Mouse (Mus musculus): ENCODE data around the gene Erc2. TPM values are rescaled to one million over a fixed set of nuclear protein-coding genes. Genes with fewer than 3 reads are reported as not detected.

Erc2 gene
- polyA plus RNA-seq, 1 experiment = 0.90 TPM

DNA sequence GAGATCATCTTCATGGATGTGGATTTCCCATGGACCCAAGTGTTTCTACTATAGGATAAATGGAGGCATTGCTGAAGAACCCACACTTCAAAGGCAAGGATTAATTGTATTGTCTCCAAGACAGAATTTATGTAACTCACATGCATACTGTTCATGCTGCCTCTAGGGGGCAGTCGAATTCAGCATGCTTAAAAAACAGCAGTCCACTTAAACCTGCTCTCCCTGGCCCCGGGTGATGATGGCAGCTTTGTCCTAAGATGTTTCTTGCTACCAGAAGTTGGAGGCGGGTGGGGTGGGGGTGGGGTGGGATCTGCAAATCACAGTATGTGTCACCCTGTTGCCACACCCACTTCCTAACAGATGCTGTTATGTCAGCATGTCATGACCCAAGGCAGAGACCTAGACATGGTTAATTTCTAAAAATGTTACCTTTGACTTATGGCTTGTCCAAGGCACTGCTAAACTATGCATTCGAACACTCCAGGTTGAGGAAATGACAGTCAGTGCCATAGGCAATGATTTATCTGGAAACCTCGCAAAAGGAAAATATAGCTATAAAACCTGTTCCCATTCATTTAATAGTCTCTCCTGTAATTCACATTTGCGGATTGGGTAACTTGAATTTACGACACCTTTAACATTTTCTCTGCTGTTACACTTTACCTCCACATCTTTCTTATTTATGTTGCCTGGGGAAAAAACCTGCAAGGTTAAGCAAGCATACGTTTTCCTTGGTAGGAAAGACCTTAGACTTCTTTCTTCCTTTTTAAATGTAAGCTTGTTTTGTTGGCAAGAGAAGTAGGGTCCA is 467.6 kb downstream of the Erc2 start:
- Histone ChIP-seq H3K4me3 (ENCODE audit: insufficient read depth, poor library complexity, severe bottlenecking) (no peak overlapping the region), H3ac (ENCODE audit: control insufficient read depth, insufficient read length, low read depth) (no peak overlapping the region), H3K79me3 (ENCODE audit: low read depth) (no peaks in the 10 kb centered on the region), H3K79me2 (ENCODE audit: control insufficient read depth, insufficient read depth) (no peaks in the 10 kb centered on the region), H3K36me3 (ENCODE audit: control insufficient read depth, insufficient read depth) (no peaks in the 10 kb centered on the region), H3K27me3 (ENCODE audit: control insufficient read depth, insufficient read depth, insufficient read length) (no peaks in the 10 kb centered on the region)
- TF ChIP-seq MYOD1 (IDR thresholded peaks at IDR 0.05; ENCODE audit: control insufficient read depth, insufficient read length, low read depth) (no peak), USF1 (IDR thresholded peaks at IDR 0.05; ENCODE audit: low read depth) (no peak), CTCF (IDR thresholded peaks at IDR 0.05; ENCODE audit: control insufficient read depth, insufficient read depth, insufficient read length) (no peak), CEBPB (IDR thresholded peaks at IDR 0.05; ENCODE audit: low read depth) (no peak), MAX (IDR thresholded peaks at IDR 0.05) (no peak), MYOG (IDR thresholded peaks at IDR 0.05; ENCODE audit: control insufficient read depth, extremely low read depth, insufficient read length) (no peak)

DNA sequence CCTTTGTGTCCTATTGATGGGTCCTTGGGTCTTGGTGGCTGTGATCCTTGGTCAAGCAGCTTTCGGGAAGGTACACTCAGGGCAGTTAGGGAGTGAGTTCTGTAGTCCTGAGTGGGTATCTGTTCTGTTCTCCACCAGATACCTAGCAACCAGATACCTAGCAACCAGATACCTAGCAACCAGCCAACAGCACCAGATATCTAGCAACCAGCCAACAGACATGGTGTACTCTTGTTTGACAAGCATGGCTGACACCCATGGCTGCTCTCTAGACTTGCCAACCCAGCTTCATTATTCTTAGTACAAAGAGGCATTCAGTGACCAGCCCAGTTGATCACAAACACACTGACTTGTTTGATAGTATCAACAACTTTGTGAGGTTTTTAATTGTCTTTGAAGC is 469.1 kb downstream of the Erc2 start:
- H3K79me2 ChIP-seq (ENCODE audit: control insufficient read depth, insufficient read depth) = no peaks in the 10 kb centered on the region
- H3K4me3 ChIP-seq (ENCODE audit: insufficient read depth, poor library complexity, severe bottlenecking) = no peak overlapping the region
- no peaks in the 10 kb centered on the region for H3K79me3 ChIP-seq (ENCODE audit: low read depth)
- no peak for TF ChIP-seq CTCF (IDR thresholded peaks at IDR 0.05; ENCODE audit: control insufficient read depth, insufficient read depth, insufficient read length)
- TF ChIP-seq MYOD1 (IDR thresholded peaks at IDR 0.05; ENCODE audit: control insufficient read depth, insufficient read length, low read depth) = no peak
- TF ChIP-seq CEBPB (IDR thresholded peaks at IDR 0.05; ENCODE audit: low read depth) = no peak
- no peak for TF ChIP-seq MYOG (IDR thresholded peaks at IDR 0.05; ENCODE audit: control insufficient read depth, extremely low read depth, insufficient read length)
- no peak for TF ChIP-seq MAX (IDR thresholded peaks at IDR 0.05)
- H3K27me3 ChIP-seq (ENCODE audit: control insufficient read depth, insufficient read depth, insufficient read length) = no peaks in the 10 kb centered on the region
- H3ac ChIP-seq (ENCODE audit: control insufficient read depth, insufficient read length, low read depth) = no peak overlapping the region
- H3K36me3 ChIP-seq (ENCODE audit: control insufficient read depth, insufficient read depth) = no peaks in the 10 kb centered on the region

- H3K27me3 ChIP-seq (ENCODE audit: control insufficient read depth, insufficient read depth, insufficient read length) = no peaks in the 10 kb centered on the region
- H3K4me3 ChIP-seq (ENCODE audit: insufficient read depth, poor library complexity, severe bottlenecking) = no peak overlapping the region
- H3K79me2 ChIP-seq (ENCODE audit: control insufficient read depth, insufficient read depth) = no peaks in the 10 kb centered on the region
- no peaks in the 10 kb centered on the region for H3K79me3 ChIP-seq (ENCODE audit: low read depth)
- TF ChIP-seq USF1 (IDR thresholded peaks at IDR 0.05; ENCODE audit: low read depth) (no peak), MYOG (IDR thresholded peaks at IDR 0.05; ENCODE audit: control insufficient read depth, extremely low read depth, insufficient read length) (no peak), CTCF (IDR thresholded peaks at IDR 0.05; ENCODE audit: control insufficient read depth, insufficient read depth, insufficient read length) (no peak), MAX (IDR thresholded peaks at IDR 0.05) (no peak), MYOD1 (IDR thresholded peaks at IDR 0.05; ENCODE audit: control insufficient read depth, insufficient read length, low read depth) (no peak), CEBPB (IDR thresholded peaks at IDR 0.05; ENCODE audit: low read depth) (no peak), FOSL1 (IDR thresholded peaks at IDR 0.05; ENCODE audit: insufficient read depth, low read length, poor library complexity, severe bottlenecking) (no peak)
- no peaks in the 10 kb centered on the region for H3K36me3 ChIP-seq (ENCODE audit: control insufficient read depth, insufficient read depth)
- no peak overlapping the region for H3ac ChIP-seq (ENCODE audit: control insufficient read depth, insufficient read length, low read depth)
Observed at GRCm38 (mm10) chr14:28093214-28093613, 471.0 kb downstream of the Erc2 start.

DNA sequence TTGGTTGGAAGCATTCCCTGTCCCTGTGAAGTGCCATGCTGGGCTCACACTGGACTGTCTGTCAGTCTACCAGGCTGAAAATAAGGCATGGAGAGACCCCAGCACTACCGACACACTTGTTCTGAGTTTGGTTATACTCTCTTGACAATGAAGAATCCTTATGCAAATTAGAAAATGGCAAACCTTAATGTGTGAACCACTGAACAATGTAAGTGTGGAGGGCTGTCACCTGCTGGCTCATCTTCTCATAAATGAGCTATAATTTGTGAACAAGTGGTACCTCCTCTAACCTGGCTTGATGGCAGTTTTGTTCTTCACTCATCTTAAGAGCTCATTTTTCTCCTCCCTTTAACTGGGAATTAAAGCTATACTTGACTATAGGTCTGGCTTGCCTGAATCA is 471.7 kb downstream of the Erc2 start:
- no peak for TF ChIP-seq MYOG (IDR thresholded peaks at IDR 0.05; ENCODE audit: control insufficient read depth, extremely low read depth, insufficient read length)
- no peak for TF ChIP-seq CTCF (IDR thresholded peaks at IDR 0.05; ENCODE audit: control insufficient read depth, insufficient read depth, insufficient read length)
- no peak for TF ChIP-seq USF1 (IDR thresholded peaks at IDR 0.05; ENCODE audit: low read depth)
- no peak for TF ChIP-seq FOSL1 (IDR thresholded peaks at IDR 0.05; ENCODE audit: insufficient read depth, low read length, poor library complexity, severe bottlenecking)
- Histone ChIP-seq H3ac (ENCODE audit: control insufficient read depth, insufficient read length, low read depth) (no peak overlapping the region), H3K79me3 (ENCODE audit: low read depth) (no peaks in the 10 kb centered on the region), H3K27me3 (ENCODE audit: control insufficient read depth, insufficient read depth, insufficient read length) (no peaks in the 10 kb centered on the region), H3K36me3 (ENCODE audit: control insufficient read depth, insufficient read depth) (no peaks in the 10 kb centered on the region), H3K4me3 (ENCODE audit: insufficient read depth, poor library complexity, severe bottlenecking) (no peak overlapping the region), H3K79me2 (ENCODE audit: control insufficient read depth, insufficient read depth) (no peaks in the 10 kb centered on the region)

- Histone ChIP-seq H3K79me2 (ENCODE audit: control insufficient read depth, insufficient read depth) (no peaks in the 10 kb centered on the region), H3K27me3 (ENCODE audit: control insufficient read depth, insufficient read depth, insufficient read length) (no peaks in the 10 kb centered on the region), H3ac (ENCODE audit: control insufficient read depth, insufficient read length, low read depth) (no peak overlapping the region), H3K36me3 (ENCODE audit: control insufficient read depth, insufficient read depth) (no peaks in the 10 kb centered on the region), H3K4me3 (ENCODE audit: insufficient read depth, poor library complexity, severe bottlenecking) (no peak overlapping the region), H3K79me3 (ENCODE audit: low read depth) (no peaks in the 10 kb centered on the region)
- TF ChIP-seq USF1 (IDR thresholded peaks at IDR 0.05; ENCODE audit: low read depth) (no peak), MYOD1 (IDR thresholded peaks at IDR 0.05; ENCODE audit: control insufficient read depth, insufficient read length, low read depth) (no peak), FOSL1 (IDR thresholded peaks at IDR 0.05; ENCODE audit: insufficient read depth, low read length, poor library complexity, severe bottlenecking) (no peak), CTCF (IDR thresholded peaks at IDR 0.05; ENCODE audit: control insufficient read depth, insufficient read depth, insufficient read length) (no peak), CEBPB (IDR thresholded peaks at IDR 0.05; ENCODE audit: low read depth) (no peak), MYOG (IDR thresholded peaks at IDR 0.05; ENCODE audit: control insufficient read depth, extremely low read depth, insufficient read length) (no peak), MAX (IDR thresholded peaks at IDR 0.05) (no peak)
Observed at GRCm38 (mm10) chr14:28099084-28099483, 476.9 kb downstream of the Erc2 start.

DNA sequence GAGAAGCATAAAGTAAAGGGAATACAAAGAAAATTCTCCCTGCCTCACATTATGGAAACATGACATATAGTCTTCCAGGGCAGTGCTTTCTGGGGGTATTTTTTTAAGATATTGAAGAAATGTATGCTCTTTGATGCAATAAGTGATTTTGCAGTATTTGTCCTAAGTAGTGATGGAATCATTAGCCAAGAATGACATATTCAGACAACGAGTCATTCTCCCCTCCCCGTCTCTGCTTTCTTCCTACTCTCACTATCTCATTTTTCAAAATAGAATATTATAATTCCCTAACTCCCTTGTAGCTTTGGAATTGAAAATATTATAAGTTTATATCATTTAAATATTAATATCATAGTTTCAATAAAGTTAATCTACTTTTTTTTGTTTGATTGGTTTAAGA is 490.9 kb downstream of the Erc2 start:
- no peak overlapping the region for H3ac ChIP-seq (ENCODE audit: control insufficient read depth, insufficient read length, low read depth)
- no peaks in the 10 kb centered on the region for H3K27me3 ChIP-seq (ENCODE audit: control insufficient read depth, insufficient read depth, insufficient read length)
- H3K79me3 ChIP-seq (ENCODE audit: low read depth) = no peaks in the 10 kb centered on the region
- no peaks in the 10 kb centered on the region for H3K36me3 ChIP-seq (ENCODE audit: control insufficient read depth, insufficient read depth)
- H3K79me2 ChIP-seq (ENCODE audit: control insufficient read depth, insufficient read depth) = no peaks in the 10 kb centered on the region
- no peak overlapping the region for H3K4me3 ChIP-seq (ENCODE audit: insufficient read depth, poor library complexity, severe bottlenecking)
- TF ChIP-seq USF1 (IDR thresholded peaks at IDR 0.05; ENCODE audit: low read depth) = no peak
- TF ChIP-seq CTCF (IDR thresholded peaks at IDR 0.05; ENCODE audit: control insufficient read depth, insufficient read depth, insufficient read length) = no peak
- no peak for TF ChIP-seq MYOG (IDR thresholded peaks at IDR 0.05; ENCODE audit: control insufficient read depth, extremely low read depth, insufficient read length)
- no peak for TF ChIP-seq CEBPB (IDR thresholded peaks at IDR 0.05; ENCODE audit: low read depth)
- no peak for TF ChIP-seq FOSL1 (IDR thresholded peaks at IDR 0.05; ENCODE audit: insufficient read depth, low read length, poor library complexity, severe bottlenecking)
- TF ChIP-seq MYOD1 (IDR thresholded peaks at IDR 0.05; ENCODE audit: control insufficient read depth, insufficient read length, low read depth) = no peak
